Mouse (Mus musculus) lung, postnatal 0 days (tissue): Measurements from ENCODE around the gene Syn3.

ENCODE experiments used
- CTCF ChIP-seq: IDR thresholded peaks from 2 replicates; pipeline ENCODE4 v1.5.1; 2016; ENCODE audit warnings: antibody characterized with exemption, mild to moderate bottlenecking
- EP300 ChIP-seq: IDR thresholded peaks from 2 replicates; pipeline ENCODE4 v1.6.1; 2016; ENCODE audit warnings: antibody characterized with exemption, mild to moderate bottlenecking, control low read depth

DNA sequence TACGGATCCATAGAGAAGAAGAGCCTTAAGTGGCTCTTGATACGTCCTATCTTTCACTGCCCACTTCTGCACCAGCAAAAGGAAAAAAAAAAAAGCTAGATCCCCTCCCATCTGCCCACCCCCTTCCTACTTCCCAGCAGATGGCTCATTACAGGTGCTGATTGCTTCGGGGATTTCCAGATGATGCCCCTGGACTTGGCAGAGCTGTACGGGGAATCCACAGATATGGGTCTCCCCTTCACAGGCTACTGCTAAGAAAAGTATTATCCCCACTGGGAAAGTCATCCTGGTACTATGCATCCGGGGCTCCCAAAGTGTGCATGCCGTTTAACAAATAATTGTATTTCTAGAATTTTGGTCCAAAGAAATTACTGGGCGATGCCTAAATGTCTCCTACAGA is 181.1 kb downstream of the Syn3 start:
- TF ChIP-seq CTCF (no peak), EP300 (no peak)
